Mouse (Mus musculus): Measurements from ENCODE around the gene Fam118b.

Fam118b gene

DNA sequence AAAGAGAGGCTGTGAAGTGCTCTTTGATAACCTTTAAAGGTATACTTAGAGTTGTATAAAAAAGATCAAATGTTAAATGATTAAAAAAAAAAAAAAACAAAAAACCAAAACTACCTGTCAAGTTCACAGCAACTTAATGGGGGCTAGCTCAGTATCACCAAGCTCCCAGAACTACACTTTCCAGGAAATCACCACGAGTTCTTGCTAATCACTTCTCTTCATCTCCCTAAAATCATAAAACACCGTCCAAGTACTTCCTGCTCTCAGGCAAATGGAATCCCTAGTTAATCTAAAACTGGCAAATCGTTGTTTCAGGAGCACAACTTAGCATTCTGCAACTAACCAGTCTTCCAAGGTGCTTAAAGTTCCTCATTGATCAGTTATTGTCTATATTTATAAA lies 3.1 kb downstream of the Fam118b start:
- no peak for DNase-seq (ENCODE audit: low spot score)

DNA sequence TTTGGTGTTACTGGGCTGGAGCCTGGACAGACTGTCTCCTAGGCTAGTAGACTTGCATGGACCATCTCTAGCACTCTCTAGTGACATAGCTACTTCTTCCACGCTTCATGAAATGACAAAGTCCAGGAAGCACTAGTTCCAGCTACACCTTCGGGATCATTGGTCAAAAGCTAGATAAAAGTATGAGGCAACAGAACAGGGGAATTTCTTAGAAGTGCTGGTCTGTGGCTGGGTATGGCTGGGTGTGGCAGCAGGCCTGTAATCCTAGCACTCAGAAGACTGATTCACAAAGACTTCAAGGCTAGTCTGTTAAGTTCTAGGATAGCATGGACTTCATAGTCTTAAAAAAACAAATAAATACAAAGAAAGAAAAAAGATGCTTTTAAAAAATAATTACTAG lies 4.2 kb downstream of the Fam118b start:
- no peak for DNase-seq (ENCODE audit: low spot score)

- DNase-seq (ENCODE audit: low spot score), result no peak
Measured at GRCm38 (mm10) chr9:35262418-35262817, 5.2 kb downstream of the Fam118b start.

- DNase-seq (ENCODE audit: low spot score), result no peak
Measured at GRCm38 (mm10) chr9:35257365-35257764, 10.2 kb downstream of the Fam118b start.

- DNase-seq (ENCODE audit: low spot score), result no peak
Measured at GRCm38 (mm10) chr9:35249476-35249875, 18.1 kb downstream of the Fam118b start.

DNA sequence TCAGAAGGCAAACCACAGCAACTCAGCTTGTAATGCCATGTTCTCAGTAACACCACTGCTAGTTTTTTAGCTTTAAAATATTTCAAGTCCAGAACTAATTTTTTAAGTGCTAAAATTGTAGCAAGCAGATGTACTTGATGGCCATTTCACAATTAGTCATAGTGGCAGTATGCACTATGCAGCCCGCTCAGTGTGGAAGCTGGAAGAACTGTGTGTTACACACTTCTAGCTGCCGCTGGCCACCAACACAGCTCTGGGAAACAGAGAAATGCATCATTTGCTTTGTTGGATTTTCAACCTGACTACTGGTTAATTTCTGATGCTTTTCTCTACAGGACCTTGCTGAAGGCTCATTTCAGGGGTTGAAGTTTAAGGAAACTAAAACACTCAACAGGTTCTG lies 20.2 kb downstream of the Fam118b start:
- DNase-seq (ENCODE audit: low spot score), result no peak

DNA sequence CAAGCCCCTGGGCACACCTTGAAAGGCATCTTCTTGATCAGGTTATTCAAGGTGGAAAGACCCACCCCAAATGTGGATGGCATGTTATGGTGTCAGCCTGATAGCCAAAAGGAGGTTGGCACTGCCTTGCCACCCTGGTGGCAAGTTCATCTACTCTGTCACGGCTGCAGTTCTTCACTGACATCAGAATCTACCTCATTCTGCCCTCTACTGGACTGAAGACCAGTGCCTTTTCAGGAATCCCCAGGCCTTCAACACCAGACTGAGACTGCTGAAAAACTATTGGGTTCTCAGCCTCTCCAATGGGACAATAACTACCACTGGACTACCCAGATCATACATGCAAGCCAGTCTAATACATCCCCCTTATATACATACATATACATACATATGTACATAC lies 27.9 kb downstream of the Fam118b start:
- no peak for DNase-seq (ENCODE audit: low spot score)

DNA sequence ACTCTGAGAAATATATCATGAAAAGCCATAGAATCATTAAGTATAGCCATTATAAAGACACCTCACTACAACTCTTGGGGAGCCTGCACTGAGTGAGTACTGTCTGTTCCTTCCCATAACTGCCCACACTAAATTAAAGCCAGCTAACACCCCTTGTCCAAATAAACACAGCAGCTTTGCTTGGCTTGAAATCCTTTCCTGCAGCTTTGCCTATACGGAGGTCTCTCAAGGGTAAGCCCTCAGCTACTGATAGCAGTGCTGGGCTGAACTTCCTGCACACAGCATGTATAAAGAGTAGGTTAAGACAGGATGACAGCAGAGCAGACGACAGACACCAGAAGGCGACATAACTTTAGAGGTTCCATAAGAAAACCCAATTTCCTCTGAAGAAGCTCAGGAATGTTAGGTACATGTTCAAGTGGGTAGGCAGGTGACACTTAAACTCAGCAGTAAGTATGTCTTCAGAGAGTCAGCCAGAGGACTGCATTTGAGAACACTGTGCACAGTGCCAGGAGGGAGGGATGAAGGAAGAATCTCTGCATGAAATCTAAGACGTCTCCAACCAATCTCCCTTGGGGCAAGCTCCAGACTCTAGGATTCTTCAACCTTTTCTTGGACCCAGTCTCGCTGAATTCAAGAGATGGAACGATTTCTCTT lies 28.6 kb downstream of the Fam118b start:
- DNase-seq (ENCODE audit: low spot score), result peak; percentile 16

DNA sequence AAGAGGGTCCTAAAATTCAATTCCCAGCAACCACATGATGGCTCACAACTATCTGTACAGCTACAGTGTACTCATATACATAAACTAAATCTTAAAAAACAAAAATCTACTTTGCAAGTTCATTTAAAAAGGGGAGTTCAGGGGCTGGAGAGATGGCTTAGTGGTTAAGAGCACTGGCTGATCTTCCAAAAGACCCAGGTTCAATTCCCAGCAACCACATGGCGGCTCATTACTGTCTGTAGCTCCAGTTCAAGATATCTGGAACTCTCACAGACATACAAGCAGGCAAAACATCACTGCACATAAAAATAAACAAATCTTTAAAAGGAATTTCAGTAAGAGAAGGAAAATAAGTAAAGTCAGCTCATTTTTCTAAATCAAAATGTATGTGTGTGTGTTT lies 29.2 kb downstream of the Fam118b start:
- DNase-seq (ENCODE audit: low spot score), result no peak

GRCm38 (mm10) chr9:35235996-35236395 lies 31.6 kb downstream of the Fam118b start:
- DNase-seq (ENCODE audit: low spot score), result no peak

- no peak for DNase-seq (ENCODE audit: low spot score)
Measured at GRCm38 (mm10) chr9:35228671-35229070, 38.9 kb downstream of the Fam118b start.

DNA sequence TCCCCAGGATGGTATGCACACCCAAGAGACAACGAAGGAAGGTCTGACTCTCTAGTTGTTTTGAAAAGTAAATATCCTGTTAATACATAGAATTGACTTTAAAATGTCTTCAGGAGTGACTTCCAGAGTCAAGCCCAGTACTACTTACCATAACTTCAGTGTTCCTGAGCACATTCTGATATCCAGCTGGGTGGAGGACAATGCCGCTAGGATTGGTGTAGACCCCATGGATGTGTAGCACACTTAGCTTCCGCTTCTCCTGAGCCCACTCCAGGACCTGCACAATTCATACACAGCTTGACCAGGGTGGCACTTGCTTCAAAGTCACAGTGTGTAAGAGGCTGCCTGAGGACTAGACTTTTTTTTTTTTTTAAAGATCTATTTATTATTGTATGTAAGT lies 44.1 kb downstream of the Fam118b start:
- DNase-seq (ENCODE audit: low spot score), result no peak

GRCm38 (mm10) chr9:35217963-35218362 lies 49.6 kb downstream of the Fam118b start:
- DNase-seq (ENCODE audit: low spot score), result no peak

DNA sequence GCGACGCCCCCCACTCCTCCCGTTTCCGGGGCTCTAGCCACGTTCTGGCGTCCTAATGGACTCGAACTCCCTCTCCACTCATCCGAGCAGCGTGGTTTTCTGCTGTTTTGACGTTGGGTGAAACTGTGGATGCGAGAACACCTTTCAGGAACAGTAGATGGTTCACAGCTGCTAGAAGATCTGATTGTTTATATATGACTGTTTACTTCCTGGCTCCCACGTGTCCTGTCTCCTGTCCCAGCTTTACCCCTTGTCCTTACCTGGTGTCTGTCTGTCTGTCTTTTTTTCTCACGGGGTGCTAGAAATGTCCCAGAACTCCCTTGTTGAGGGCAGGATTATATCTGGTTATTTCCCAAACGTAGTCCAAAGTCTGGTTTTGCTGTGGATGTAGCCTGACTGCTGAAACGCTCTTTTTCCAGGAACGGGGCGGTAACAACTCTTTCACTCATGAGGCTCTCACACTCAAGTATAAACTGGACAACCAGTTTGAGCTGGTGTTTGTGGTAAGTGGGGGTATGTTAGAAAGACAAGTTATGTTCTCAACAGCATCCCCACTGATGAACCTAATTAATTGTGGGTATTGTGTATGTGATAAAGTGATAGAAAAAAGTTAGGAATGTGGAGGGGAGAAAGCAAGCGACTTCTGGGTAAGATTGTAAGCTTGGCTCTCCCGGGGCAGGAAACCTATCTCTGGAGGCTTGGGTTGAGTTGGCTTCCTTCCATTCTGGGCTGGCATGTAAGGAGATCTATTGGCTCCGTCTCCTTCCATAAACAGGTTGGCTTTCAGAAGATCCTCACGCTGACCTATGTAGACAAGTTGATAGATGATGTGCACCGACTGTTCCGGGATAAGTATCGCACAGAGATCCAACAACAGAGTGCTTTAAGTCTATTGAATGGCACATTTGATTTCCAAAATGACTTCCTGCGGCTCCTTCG lies 55.8 kb downstream of the Fam118b start:
- DNase-seq (ENCODE audit: low spot score), result peak; percentile 8

- DNase-seq (ENCODE audit: low spot score), result peak; percentile 100
Measured at GRCm38 (mm10) chr9:35210542-35211474, 56.8 kb downstream of the Fam118b start, which contains the start of gene Foxred1. Foxred1 (minus strand) TSS chr9:35211055.

GRCm38 (mm10) chr9:35204421-35204820 lies 63.2 kb downstream of the Fam118b start:
- no peak for DNase-seq (ENCODE audit: low spot score)

GRCm38 (mm10) chr9:35203536-35203935 lies 64.1 kb downstream of the Fam118b start:
- no peak for DNase-seq (ENCODE audit: low spot score)

DNA sequence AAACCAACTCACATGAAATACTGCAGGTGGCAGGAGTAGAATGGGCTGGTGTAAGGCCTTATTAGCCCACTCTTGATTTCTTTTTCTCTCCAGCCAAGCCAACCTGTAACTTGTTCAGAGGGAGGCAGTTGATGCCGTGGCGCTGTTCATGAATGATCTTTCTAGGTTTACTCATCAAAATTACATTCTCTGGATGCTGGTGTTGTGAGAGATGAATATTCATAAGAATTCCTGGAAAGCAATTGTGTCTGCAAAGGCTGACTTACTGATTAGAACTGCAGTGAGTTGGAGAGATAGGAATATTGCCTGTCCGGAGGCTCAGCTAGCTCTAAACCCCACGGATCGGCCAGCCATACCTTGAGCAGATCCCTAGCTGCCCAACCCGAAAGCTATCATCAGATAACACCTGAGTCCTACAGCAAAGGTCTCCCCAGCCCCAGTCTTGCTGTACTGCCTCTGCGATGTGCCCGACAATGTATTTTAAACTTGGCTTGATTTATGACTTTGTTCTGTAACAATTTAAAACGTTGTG lies 67.0 kb downstream of the Fam118b start:
- no peak for DNase-seq (ENCODE audit: low spot score)

DNA sequence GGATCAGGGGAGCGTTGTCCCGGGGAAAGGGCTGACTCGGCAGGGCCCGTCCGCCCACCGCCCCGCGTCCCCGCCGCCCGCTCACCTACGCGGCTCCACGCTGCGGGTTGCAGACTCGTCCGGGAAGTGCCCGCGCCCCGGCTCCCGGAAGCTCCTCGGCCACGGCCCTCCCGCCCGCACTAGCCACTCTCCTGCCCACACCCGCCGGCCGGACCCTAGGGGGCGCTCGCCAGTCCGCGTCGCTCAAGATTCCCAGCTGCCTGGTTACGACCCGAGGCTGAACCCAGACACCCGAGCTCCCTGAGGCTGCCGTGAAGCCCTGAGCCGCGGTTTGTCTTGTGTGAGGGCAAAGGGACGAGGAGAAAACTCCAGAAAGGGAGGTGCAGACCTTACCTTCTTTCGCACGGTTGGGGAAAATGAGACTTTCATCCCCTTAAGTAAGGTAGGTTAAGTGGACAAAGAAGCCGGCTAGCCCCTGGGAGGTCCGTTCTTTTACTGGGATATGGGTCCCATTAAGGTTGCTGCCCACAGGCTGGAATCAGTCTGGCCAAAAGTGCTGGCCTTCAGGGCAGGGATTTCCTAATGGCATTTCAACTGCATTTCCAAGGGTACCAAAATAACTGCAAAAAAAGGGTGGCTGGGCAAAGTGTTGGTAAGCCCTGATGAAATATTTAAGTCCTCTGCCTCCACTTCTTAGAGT lies 67.7 kb downstream of the Fam118b start, which contains the start of the genes Srpr and Tirap:
Srpr (plus strand) TSS at position 404 of the 700 bp plus-strand sequence.
Tirap (minus strand) TSS at position 520 of the 700 bp plus-strand sequence.
- DNase-seq (ENCODE audit: low spot score), result peak; percentile 91

- peak; percentile 20 for DNase-seq (ENCODE audit: low spot score)
Measured at GRCm38 (mm10) chr9:35198945-35199771, 68.4 kb downstream of the Fam118b start.

Measured in embryo, embryonic 10 days (tissue).